Mouse (Mus musculus) testis, adult 2 months (tissue): Measurements from ENCODE around the gene Sgk2.

Experiments
- CTCF ChIP-seq: fragments of 200-500 bp; IDR thresholded peaks from 2 replicates; pipeline ENCODE4 v1.5.1; 2012; ENCODE audit warnings: low read depth, mild to moderate bottlenecking, inconsistent platforms, low read length, moderate library complexity; ENCODE audit not compliant: control insufficient read depth, insufficient read depth, insufficient replicate concordance
- POLR2A ChIP-seq: fragments of 200-500 bp; IDR thresholded peaks from 2 replicates; pipeline ENCODE4 v1.6.1; 2012; ENCODE audit warnings: low read depth, mild to moderate bottlenecking, inconsistent platforms, low read length, moderate library complexity; ENCODE audit not compliant: control insufficient read depth

GRCm38 (mm10) chr2:162956843-162957242 lies 30.3 kb upstream of the Sgk2 start:
- TF ChIP-seq POLR2A (no peak), CTCF (no peak)
